Mouse (Mus musculus): ENCODE results near the gene Atp13a2.

Gene Atp13a2

GRCm38 (mm10) chr4:141005983-141006382 lies 19.3 kb downstream of the Atp13a2 start:
- DNase-seq, result peak; percentile 36

DNA sequence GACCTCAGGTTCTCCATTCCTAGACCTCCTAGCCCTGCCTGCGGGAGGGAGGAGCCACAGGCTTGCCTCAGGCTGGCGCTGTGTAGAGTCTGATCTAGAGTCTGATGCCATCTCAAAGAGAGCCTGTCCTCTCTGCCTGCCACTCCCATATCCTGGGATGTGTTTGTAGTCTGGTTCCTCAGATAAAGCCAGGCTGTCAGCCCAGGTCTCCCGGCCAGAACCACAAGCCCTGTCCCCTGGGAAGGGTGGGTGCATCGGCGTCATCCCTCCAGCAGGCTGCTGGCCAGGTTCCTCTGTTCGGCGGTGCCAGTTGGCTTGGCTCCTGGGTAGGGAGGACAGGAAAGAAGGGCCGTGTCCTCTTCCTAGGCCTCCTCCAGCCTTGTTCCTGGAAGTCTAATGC lies 21.4 kb downstream of the Atp13a2 start:
- DNase-seq, result no peak

DNA sequence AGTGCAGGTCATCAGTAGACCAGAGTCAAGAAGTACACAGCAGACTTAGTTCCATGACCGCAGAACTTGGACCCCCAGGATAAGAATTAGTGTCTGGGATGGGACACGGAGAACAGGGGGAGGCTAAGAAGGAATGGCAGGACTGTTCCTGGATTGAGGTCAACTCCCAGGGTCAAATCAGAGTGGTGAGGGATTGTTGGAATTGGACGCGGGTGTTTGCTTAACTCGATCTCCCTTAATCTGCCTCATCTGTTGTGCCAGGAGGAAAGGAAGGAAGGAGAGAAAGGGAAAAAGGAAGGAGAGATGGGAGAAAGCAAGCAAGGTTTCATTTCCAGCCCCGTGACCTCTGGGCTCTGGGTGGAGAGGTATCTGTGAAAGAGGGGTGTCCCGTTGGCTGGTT lies 23.4 kb downstream of the Atp13a2 start, which contains the start of gene Mfap2:
TSS of gene Mfap2 (plus strand) at position 301 of the 400 bp plus-strand sequence.
- DNase-seq, result no peak

DNA sequence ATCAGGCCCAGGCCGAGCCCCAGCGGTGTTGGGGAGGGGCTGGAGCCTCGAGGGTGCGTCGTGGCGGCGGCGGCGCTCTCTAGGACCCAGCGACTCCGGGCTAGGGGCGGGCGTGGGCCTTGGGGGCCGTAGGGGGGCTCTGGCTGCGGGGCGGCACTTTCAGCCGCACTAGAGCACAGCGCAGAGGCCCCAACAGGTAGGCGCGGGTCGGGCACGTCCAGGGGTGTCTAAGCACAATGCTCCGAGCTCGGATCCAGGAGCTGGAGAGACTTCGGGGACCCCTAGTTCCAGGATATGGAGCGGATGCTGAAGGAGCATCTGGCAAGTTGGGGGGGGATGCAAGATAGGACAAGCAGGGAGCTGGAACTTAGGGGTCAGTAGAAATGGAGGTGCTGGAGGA lies 23.9 kb downstream of the Atp13a2 start:
- peak; percentile 57 for DNase-seq

DNA sequence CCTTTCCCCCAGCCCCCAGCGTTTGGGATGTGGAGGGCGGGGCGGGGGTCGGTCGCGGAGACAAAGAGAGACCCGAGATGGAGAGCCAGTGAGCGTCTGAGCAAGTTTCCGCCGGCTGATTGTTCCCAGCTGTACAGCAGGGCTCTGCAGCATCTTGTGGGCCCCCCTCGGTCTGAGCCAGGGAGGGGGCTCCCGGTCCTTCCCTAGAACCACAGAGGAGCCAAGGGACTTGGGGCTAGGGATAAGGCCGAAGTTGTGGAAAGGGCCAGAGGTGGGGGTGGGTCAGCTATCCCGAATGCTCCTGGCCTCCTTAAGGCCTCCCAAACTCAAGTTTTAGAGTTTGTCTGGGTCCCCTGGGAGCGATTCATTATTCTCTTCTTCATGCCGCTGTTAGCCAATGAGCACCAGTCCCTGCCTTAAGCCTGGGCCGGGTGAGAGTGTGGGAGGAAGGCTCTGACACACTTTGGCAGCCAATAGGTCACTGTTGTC lies 24.3 kb downstream of the Atp13a2 start:
- DNase-seq, result no peak

GRCm38 (mm10) chr4:141011556-141012328 lies 25.1 kb downstream of the Atp13a2 start:
- DNase-seq, result no peak

DNA sequence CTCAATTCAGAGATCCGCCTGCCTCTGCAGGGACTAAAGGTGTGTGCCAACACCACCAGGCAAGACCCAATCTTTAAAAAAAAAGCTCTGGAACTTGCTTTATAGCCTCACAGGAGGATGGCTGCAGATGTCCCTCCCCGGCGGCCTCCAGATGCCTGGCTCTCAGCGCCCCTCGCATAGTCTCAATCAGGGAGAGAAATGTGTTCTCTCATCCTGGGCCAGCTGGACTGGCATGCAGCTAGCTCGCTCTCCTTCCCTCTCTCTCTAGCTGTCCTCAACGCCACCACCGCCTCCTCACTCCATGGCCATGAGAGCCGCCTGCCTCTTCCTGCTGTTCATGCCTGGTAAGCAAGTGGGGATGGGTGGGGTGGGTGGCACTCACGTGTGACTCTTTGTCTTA lies 25.9 kb downstream of the Atp13a2 start:
- DNase-seq, result no peak

DNA sequence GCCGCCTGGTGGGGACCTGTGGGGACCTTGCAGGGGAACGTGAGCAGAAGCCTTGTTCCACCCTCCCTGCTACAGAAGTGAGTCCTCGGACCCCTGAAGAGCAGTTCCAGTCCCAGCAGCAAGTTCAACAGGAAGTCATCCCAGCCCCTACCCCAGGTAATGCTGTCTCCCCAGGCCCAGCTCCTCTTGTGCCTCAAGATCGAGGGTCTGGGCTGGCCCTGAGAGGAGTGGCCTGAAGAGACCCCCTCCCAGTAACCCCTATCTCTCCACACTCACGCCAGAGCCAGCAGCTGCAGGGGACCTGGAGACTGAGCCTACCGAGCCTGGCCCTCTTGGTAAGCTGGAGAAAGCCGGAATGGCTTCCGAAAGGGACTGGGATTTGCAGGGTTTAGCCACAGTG lies 27.4 kb downstream of the Atp13a2 start:
- no peak for DNase-seq

DNA sequence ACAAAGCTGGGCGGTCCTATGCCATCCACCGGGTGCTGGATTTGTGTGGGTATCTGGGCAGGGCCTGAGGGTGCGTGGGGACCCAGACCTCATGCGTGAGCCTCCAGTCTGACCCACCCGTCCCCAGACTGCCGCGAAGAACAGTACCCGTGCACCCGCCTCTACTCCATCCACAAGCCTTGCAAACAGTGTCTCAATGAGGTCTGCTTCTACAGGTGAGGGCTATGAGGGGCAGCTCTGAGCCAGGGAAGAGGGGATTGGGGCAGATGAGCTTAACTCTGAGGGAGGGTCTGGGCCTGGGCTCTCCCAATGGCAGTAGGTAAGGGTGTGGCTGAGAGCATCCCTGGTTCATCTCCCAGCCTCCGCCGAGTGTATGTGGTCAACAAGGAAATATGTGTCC lies 28.2 kb downstream of the Atp13a2 start:
- no peak for DNase-seq

DNA sequence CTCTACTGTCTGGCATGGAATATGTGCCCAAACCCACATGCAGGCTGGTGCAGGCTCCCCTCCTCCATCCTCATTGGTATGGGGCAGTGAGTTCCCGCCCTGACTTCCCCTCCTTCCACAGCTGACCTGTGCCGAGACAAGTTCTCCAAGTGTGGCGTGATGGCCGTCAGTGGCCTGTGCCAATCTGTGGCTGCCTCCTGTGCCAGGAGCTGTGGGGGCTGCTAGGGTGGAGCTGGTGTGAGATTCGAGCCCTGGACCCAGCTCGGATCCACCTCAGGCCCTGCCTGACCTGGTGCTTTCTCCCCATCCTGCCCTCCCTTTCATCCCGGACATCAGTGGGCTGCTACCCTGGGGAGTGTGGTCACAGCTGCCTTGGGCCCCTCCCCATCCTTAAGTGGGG lies 28.7 kb downstream of the Atp13a2 start:
- DNase-seq, result no peak

DNA sequence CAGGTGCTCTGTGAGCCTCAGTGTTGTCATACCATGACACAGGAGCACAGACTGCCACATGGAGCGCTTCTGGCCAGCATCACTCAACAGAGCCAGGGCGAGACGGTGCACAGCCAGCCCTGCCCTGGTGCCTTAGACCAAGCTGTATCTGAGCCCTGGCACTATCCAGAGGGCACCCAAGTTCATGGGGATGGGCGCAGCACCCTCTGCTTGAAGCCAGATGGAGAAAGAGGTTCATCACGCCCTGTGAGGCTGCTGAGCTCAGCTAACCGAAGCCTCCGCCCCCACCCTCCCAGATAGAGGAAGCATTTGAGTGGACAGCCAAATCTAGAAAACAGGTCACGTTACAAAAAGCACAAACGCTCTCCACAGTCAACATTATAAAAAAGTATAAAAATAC lies 29.6 kb downstream of the Atp13a2 start:
- DNase-seq, result no peak

GRCm38 (mm10) chr4:141017657-141018436 lies 31.2 kb downstream of the Atp13a2 start:
- DNase-seq, result no peak

DNA sequence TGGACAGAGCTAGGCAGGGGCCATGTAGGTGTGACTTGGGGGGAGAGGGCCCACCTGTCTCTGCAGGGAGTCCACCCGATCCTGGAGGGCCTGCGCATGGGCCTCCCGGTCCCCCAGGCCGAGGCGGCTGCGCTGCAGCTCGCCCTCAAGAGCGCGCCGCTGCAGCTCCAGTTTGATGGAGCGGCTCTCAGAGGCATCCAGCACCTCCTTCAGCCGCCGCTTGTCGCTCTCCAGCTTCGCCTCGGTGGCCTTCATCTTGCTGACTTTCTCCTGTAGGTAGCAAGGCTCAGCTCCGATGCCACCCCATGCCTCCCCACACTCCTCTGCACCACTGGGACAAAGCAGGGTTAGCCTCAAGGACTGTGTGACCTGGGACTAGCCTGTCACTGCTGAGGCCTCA lies 33.5 kb downstream of the Atp13a2 start:
- no peak for DNase-seq

- DNase-seq, result no peak
Measured at GRCm38 (mm10) chr4:141020811-141021613, 34.3 kb downstream of the Atp13a2 start.

- no peak for DNase-seq
Measured at GRCm38 (mm10) chr4:141021614-141021929, 34.9 kb downstream of the Atp13a2 start.

DNA sequence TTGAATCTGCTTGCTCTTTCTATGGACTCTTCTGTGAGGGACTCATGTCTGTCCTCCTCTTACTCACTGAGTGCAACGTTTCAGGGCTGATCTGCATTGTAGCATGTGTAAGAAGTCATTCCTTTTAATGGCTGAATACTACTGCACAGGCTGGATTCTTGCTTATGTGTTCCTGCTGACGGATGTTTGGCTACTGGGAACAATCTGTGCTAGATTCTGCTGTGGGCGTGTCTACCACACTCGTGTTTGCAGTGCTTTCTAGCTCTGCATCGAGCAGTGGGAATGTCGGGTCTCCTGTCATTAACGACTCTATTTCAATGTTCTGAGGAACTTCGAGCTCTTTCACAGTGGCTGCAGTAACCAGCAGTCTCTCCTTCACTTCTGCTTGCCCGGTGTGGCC lies 37.4 kb downstream of the Atp13a2 start:
- DNase-seq, result no peak

GRCm38 (mm10) chr4:141024992-141025391 lies 38.3 kb downstream of the Atp13a2 start:
- DNase-seq, result no peak

DNA sequence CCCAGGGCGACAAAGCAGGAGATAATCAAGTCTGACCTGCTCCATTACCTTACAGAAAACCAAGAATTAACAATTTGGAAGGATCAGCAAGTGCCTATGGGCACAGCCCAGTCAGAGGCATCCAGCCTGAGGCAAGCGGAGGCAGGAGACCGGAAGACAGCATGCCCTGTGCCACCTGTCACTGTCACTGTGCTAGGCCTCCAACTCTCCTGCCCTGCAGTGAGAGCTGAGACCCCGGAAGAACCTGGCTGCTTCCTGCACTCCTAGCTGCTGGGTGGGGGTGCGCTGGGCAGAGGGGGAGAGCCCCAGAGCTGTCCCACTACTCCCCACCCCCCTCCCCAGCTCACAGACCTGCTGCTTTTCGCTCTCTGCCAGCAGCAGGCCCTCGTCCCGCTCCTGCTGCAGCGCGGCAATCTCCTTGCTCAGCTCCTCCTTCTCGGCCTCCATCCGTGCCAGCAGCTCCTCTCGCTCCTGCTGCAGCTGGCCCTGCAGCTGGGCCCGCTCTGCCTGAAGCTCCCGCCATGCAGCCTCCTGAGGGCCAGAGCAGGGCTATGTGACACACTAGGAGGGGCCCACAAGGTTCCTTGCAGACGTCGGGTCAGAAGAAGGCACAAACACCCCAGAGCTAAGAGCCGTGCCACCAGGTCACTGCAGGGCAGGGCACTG lies 44.0 kb downstream of the Atp13a2 start:
- no peak for DNase-seq

GRCm38 (mm10) chr4:141031733-141032132 lies 45.1 kb downstream of the Atp13a2 start:
- peak; percentile 89 for DNase-seq

DNA sequence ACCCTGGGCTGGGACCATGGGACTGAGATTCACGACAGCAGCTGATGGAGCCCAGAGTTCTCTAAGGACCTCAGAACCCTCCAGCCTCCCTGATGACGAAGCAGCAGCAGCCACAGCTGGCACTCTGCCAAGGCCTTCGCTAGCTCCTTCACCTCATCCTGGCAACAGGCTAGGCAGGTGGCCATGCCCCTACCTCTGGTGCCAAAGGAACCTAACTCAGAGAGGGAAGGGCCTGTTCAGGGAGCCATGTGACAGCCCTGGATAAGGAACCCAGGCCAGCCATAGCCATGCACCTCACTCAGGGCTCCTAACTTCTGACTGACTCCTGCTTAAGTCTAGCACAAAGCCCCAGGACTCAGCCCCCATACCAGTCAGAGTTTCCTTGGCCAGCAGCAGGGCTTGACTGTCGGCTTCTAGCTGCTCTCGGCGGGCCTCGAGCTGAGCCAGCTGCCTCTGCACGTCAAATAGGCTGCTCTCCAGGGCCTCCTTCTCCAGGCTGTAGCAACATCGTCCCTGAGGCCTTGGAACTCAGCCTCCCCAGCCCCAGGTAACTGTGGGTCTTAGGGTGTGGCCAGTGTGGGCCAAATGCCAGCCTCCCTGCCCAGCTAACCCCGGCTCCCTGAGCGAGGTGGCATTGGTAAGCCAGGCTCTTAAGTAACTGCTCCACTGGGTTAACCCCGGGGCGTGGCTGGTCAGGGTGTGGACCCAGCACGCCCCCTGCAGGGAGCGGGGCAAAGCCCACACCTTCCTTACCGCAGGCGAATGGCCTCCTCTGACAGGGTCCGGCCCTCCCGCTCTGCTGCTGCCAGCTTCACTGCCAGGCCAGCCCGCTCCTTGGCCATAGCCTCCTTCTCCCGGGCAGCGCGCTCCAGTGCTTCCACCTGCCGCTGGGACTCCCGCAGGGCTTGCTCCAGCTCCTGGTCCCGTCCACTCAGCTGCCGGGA lies 47.2 kb downstream of the Atp13a2 start:
- no peak for DNase-seq

GRCm38 (mm10) chr4:141041117-141041516 lies 54.4 kb downstream of the Atp13a2 start:
- no peak for DNase-seq

GRCm38 (mm10) chr4:141044816-141045215 lies 58.1 kb downstream of the Atp13a2 start:
- peak; percentile 87 for DNase-seq
